Mouse (Mus musculus): ENCODE data around the gene Ptprd. TPM values are rescaled to one million over a fixed set of nuclear protein-coding genes. Genes with fewer than 3 reads are reported as not detected.

The Ptprd gene
- total RNA-seq, 1 experiment: 1.3 TPM

GRCm38 (mm10) chr4:77277913-77278312 lies 933.8 kb downstream of the Ptprd start:
- Histone ChIP-seq H3K9me3 (ENCODE audit: control insufficient read depth, insufficient read depth, low read depth, low read length) (no peaks in the 10 kb centered on the region), H3K4me3 (ENCODE audit: insufficient read depth in 1 of 2, low read depth in 1 of 2, low read length in 2 of 2, poor library complexity in 1 of 2, severe bottlenecking in 1 of 2) (no peak overlapping the region), H3K9ac (ENCODE audit: insufficient read depth, low read depth, low read length, poor library complexity, severe bottlenecking) (no peak overlapping the region), H3K4me1 (ENCODE audit: control insufficient read depth in 2 of 2, insufficient read depth in 2 of 2, low read length in 2 of 2, poor library complexity in 1 of 2) (no peaks in the 10 kb centered on the region), H3K27ac (ENCODE audit: insufficient read depth, low read depth, low read length, poor library complexity, severe bottlenecking) (no peak overlapping the region), H3K36me3 (ENCODE audit: control insufficient read depth, insufficient read depth, low read length, poor library complexity, severe bottlenecking) (no peaks in the 10 kb centered on the region)
- in situ Hi-C loops (cut with MboI; ENCODE audit: low sequenced_read_pairs in 2 of 2, unreplicated experiment in 2 of 2): loop anchor here (5.0 kb wide), 2 partner anchors 271 to 276 kb away; no protein-coding TSS in a partner anchor
- no peak for TF ChIP-seq CHD2 (IDR thresholded peaks at IDR 0.05; ENCODE audit: low read depth, low read length)
- TF ChIP-seq ZNF384 (IDR thresholded peaks at IDR 0.05; ENCODE audit: low read depth, low read length): no peak
- TF ChIP-seq MAFK (IDR thresholded peaks at IDR 0.05; ENCODE audit: insufficient read depth, low read depth, low read length): no peak
- no peak for TF ChIP-seq ZC3H11A (IDR thresholded peaks at IDR 0.05; ENCODE audit: borderline replicate concordance, low read depth, low read length)
- TF ChIP-seq HCFC1 (IDR thresholded peaks at IDR 0.05; ENCODE audit: borderline replicate concordance, insufficient read depth, low read length): no peak
- DNase-seq (ENCODE audit: low read depth, low spot score): no peak

- no peaks in the 10 kb centered on the region for H3K4me1 ChIP-seq (ENCODE audit: control insufficient read depth in 2 of 2, insufficient read depth in 2 of 2, low read length in 2 of 2, poor library complexity in 1 of 2)
- no peak overlapping the region for H3K4me3 ChIP-seq (ENCODE audit: insufficient read depth in 1 of 2, low read depth in 1 of 2, low read length in 2 of 2, poor library complexity in 1 of 2, severe bottlenecking in 1 of 2)
- no peak overlapping the region for H3K27ac ChIP-seq (ENCODE audit: insufficient read depth, low read depth, low read length, poor library complexity, severe bottlenecking)
- H3K36me3 ChIP-seq (ENCODE audit: control insufficient read depth, insufficient read depth, low read length, poor library complexity, severe bottlenecking): no peaks in the 10 kb centered on the region
- no peak for TF ChIP-seq HCFC1 (IDR thresholded peaks at IDR 0.05; ENCODE audit: borderline replicate concordance, insufficient read depth, low read length)
- TF ChIP-seq ZC3H11A (IDR thresholded peaks at IDR 0.05; ENCODE audit: borderline replicate concordance, low read depth, low read length): no peak
- TF ChIP-seq MAFK (IDR thresholded peaks at IDR 0.05; ENCODE audit: insufficient read depth, low read depth, low read length): no peak
- TF ChIP-seq ZNF384 (IDR thresholded peaks at IDR 0.05; ENCODE audit: low read depth, low read length): no peak
- TF ChIP-seq CHD2 (IDR thresholded peaks at IDR 0.05; ENCODE audit: low read depth, low read length): no peak
- no peak for DNase-seq (ENCODE audit: low read depth, low spot score)
- in situ Hi-C loops (cut with MboI; ENCODE audit: low sequenced_read_pairs in 2 of 2, unreplicated experiment in 2 of 2): no loop called here
- H3K9me3 ChIP-seq (ENCODE audit: control insufficient read depth, insufficient read depth, low read depth, low read length): no peaks in the 10 kb centered on the region
- no peak overlapping the region for H3K9ac ChIP-seq (ENCODE audit: insufficient read depth, low read depth, low read length, poor library complexity, severe bottlenecking)
These were observed 951.8 kb downstream of the Ptprd start for GRCm38 (mm10) chr4:77259972-77260290.

GRCm38 (mm10) chr4:77259250-77259971 lies 952.4 kb downstream of the Ptprd start:
- no peaks in the 10 kb centered on the region for H3K9me3 ChIP-seq (ENCODE audit: control insufficient read depth, insufficient read depth, low read depth, low read length)
- in situ Hi-C loops (cut with MboI; ENCODE audit: low sequenced_read_pairs in 2 of 2, unreplicated experiment in 2 of 2): no loop called here
- no peak for DNase-seq (ENCODE audit: low read depth, low spot score)
- no peaks in the 10 kb centered on the region for H3K36me3 ChIP-seq (ENCODE audit: control insufficient read depth, insufficient read depth, low read length, poor library complexity, severe bottlenecking)
- TF ChIP-seq ZNF384 (IDR thresholded peaks at IDR 0.05; ENCODE audit: low read depth, low read length): no peak
- no peak for TF ChIP-seq ZC3H11A (IDR thresholded peaks at IDR 0.05; ENCODE audit: borderline replicate concordance, low read depth, low read length)
- no peak for TF ChIP-seq CHD2 (IDR thresholded peaks at IDR 0.05; ENCODE audit: low read depth, low read length)
- no peak for TF ChIP-seq HCFC1 (IDR thresholded peaks at IDR 0.05; ENCODE audit: borderline replicate concordance, insufficient read depth, low read length)
- TF ChIP-seq MAFK (IDR thresholded peaks at IDR 0.05; ENCODE audit: insufficient read depth, low read depth, low read length): peak; percentile 48; the same call in 1 of the 2 replicates
- H3K27ac ChIP-seq (ENCODE audit: insufficient read depth, low read depth, low read length, poor library complexity, severe bottlenecking): no peak overlapping the region
- no peak overlapping the region for H3K4me3 ChIP-seq (ENCODE audit: insufficient read depth in 1 of 2, low read depth in 1 of 2, low read length in 2 of 2, poor library complexity in 1 of 2, severe bottlenecking in 1 of 2)
- no peak overlapping the region for H3K9ac ChIP-seq (ENCODE audit: insufficient read depth, low read depth, low read length, poor library complexity, severe bottlenecking)
- no peaks in the 10 kb centered on the region for H3K4me1 ChIP-seq (ENCODE audit: control insufficient read depth in 2 of 2, insufficient read depth in 2 of 2, low read length in 2 of 2, poor library complexity in 1 of 2)

- Histone ChIP-seq H3K9ac (ENCODE audit: insufficient read depth, low read depth, low read length, poor library complexity, severe bottlenecking) (no peak overlapping the region), H3K9me3 (ENCODE audit: control insufficient read depth, insufficient read depth, low read depth, low read length) (no peaks in the 10 kb centered on the region), H3K36me3 (ENCODE audit: control insufficient read depth, insufficient read depth, low read length, poor library complexity, severe bottlenecking) (no peaks in the 10 kb centered on the region), H3K27ac (ENCODE audit: insufficient read depth, low read depth, low read length, poor library complexity, severe bottlenecking) (no peak overlapping the region), H3K4me3 (ENCODE audit: insufficient read depth in 1 of 2, low read depth in 1 of 2, low read length in 2 of 2, poor library complexity in 1 of 2, severe bottlenecking in 1 of 2) (no peak overlapping the region), H3K4me1 (ENCODE audit: control insufficient read depth in 2 of 2, insufficient read depth in 2 of 2, low read length in 2 of 2, poor library complexity in 1 of 2) (peaks cover 0 to 2% of the 10 kb centered on the region in 2 experiments; a peak in 2 of 4 replicates)
- in situ Hi-C loops (cut with MboI; ENCODE audit: low sequenced_read_pairs in 2 of 2, unreplicated experiment in 2 of 2): no loop called here
- no peak for TF ChIP-seq ZC3H11A (IDR thresholded peaks at IDR 0.05; ENCODE audit: borderline replicate concordance, low read depth, low read length)
- TF ChIP-seq HCFC1 (IDR thresholded peaks at IDR 0.05; ENCODE audit: borderline replicate concordance, insufficient read depth, low read length): no peak
- no peak for TF ChIP-seq ZNF384 (IDR thresholded peaks at IDR 0.05; ENCODE audit: low read depth, low read length)
- no peak for TF ChIP-seq MAFK (IDR thresholded peaks at IDR 0.05; ENCODE audit: insufficient read depth, low read depth, low read length)
- TF ChIP-seq CHD2 (IDR thresholded peaks at IDR 0.05; ENCODE audit: low read depth, low read length): no peak
- no peak for DNase-seq (ENCODE audit: low read depth, low spot score)
These were observed 960.6 kb downstream of the Ptprd start for GRCm38 (mm10) chr4:77251188-77251587.
